Mouse (Mus musculus): ENCODE results near the gene Arhgdia.
"Not testable (repeated sequence)": the region's sequence is repeated elsewhere in the genome, so short reads cannot be mapped to it uniquely, and the experiment has no call there.

Arhgdia gene

GRCm38 (mm10) chr11:120613481-120613972 is 32.1 kb upstream of the Arhgdia start:
- DNase-seq = no peak

GRCm38 (mm10) chr11:120612763-120613162 is 31.3 kb upstream of the Arhgdia start:
- peak; percentile 78 for DNase-seq

GRCm38 (mm10) chr11:120610477-120611046 is 29.1 kb upstream of the Arhgdia start:
- no peak for DNase-seq

- no peak for DNase-seq
Observed at GRCm38 (mm10) chr11:120609250-120609649, 27.8 kb upstream of the Arhgdia start.

- DNase-seq = no peak
Observed at GRCm38 (mm10) chr11:120608241-120609034, 27.0 kb upstream of the Arhgdia start, which contains the start of gene Npb. Gene Npb, plus strand, starts transcription at chr11:120608477.

GRCm38 (mm10) chr11:120606764-120607163 is 25.3 kb upstream of the Arhgdia start:
- no peak for DNase-seq

GRCm38 (mm10) chr11:120605667-120606066 is 24.2 kb upstream of the Arhgdia start:
- no peak for DNase-seq

GRCm38 (mm10) chr11:120603545-120603944 is 22.1 kb upstream of the Arhgdia start:
- DNase-seq = no peak

GRCm38 (mm10) chr11:120600716-120601115 is 19.3 kb upstream of the Arhgdia start:
- DNase-seq = no peak

- no peak for DNase-seq
Observed at GRCm38 (mm10) chr11:120598990-120599549, 17.6 kb upstream of the Arhgdia start.

- DNase-seq = peak; percentile 94
Observed at GRCm38 (mm10) chr11:120598283-120598989, 17.0 kb upstream of the Arhgdia start, which contains the start of the genes Alyref and Anapc11. Gene Alyref, minus strand, starts transcription at chr11:120598365. Gene Anapc11, plus strand, starts transcription at chr11:120598421.

- no peak for DNase-seq
Observed at GRCm38 (mm10) chr11:120597240-120598235, 16.1 kb upstream of the Arhgdia start.

- no peak for DNase-seq
Observed at GRCm38 (mm10) chr11:120588531-120588930, 7.1 kb upstream of the Arhgdia start.

GRCm38 (mm10) chr11:120583937-120584336 is 2.5 kb upstream of the Arhgdia start:
- no peak for DNase-seq

- DNase-seq = not testable (repeated sequence)
Observed at GRCm38 (mm10) chr11:120582982-120583293, 1.5 kb upstream of the Arhgdia start.

GRCm38 (mm10) chr11:120582268-120582981 is 1.0 kb upstream of the Arhgdia start:
- peak; percentile 58 for DNase-seq

- DNase-seq = peak; percentile 60
Observed at GRCm38 (mm10) chr11:120580871-120581331, 523 bp downstream of the Arhgdia start.

GRCm38 (mm10) chr11:120580190-120580589 is 1.2 kb downstream of the Arhgdia start:
- DNase-seq = no peak

GRCm38 (mm10) chr11:120579316-120580107 is 1.9 kb downstream of the Arhgdia start:
- DNase-seq = peak; percentile 86

- no peak for DNase-seq
Observed at GRCm38 (mm10) chr11:120578694-120579243, 2.7 kb downstream of the Arhgdia start.

All from lung, postnatal 14 days (tissue).